Mouse (Mus musculus): Measurements from ENCODE around the gene Sox1.

Gene Sox1

DNA sequence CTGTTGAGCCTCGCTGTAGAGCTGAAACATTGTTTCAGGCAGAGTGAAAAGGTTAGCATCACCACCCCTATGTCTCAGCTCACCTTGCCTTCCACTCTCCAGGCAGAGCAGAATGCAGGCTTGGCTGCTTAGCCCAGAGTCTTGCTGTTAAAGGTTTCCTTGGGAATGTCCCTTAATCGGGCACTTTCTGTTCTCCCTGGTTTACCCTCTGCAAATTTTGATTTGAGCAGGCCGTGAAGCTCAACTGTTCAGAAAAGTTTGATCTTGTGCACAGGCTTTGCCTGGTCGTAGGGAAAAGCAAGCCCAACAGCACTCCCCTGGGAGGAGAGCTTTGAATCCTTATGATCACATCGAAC is 6.0 kb upstream of the Sox1 start:
- no peak for DNase-seq (ENCODE audit: low read depth, low spot score)

GRCm38 (mm10) chr8:12389801-12390639 is 5.1 kb upstream of the Sox1 start:
- no peak for DNase-seq (ENCODE audit: low read depth, low spot score)

DNA sequence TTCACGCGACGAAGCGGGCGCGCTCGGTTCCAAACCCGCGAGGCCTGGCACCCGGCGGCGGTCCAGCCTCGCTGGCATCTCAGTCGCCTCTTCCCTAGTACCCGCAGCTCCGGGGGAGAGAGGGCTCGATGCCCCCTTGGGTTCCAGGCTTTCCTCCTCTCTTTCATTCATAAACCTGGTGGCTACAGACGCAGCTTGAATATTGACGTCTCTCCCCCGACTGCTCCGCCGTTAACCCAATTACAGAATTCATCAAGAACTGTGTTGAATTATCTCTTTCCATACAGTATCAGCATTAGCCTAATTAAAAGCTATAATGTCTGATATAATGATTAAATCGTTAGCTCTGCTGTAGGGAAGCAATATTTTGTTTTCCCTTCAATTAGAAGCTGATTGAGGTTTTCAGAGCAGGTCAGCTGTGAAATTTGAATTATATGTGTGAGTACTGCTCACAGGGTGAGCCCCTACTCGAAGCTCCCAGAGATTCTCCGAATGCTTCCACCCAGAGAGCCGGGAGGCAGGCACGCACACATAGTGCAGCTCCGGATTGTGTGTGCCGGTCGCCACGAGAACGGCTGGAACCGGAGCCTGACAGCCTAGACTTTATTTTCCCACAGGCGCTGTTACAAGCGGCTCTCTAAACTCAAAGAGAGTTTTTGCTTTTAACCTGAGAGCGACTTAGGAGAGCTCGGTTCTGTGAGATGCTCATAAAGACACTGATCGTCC is 4.3 kb upstream of the Sox1 start:
- DNase-seq (ENCODE audit: low read depth, low spot score), result no peak

GRCm38 (mm10) chr8:12391366-12392250 is 3.5 kb upstream of the Sox1 start:
- DNase-seq (ENCODE audit: low read depth, low spot score), result no peak

GRCm38 (mm10) chr8:12392801-12393200 is 2.3 kb upstream of the Sox1 start:
- no peak for DNase-seq (ENCODE audit: low read depth, low spot score)

DNA sequence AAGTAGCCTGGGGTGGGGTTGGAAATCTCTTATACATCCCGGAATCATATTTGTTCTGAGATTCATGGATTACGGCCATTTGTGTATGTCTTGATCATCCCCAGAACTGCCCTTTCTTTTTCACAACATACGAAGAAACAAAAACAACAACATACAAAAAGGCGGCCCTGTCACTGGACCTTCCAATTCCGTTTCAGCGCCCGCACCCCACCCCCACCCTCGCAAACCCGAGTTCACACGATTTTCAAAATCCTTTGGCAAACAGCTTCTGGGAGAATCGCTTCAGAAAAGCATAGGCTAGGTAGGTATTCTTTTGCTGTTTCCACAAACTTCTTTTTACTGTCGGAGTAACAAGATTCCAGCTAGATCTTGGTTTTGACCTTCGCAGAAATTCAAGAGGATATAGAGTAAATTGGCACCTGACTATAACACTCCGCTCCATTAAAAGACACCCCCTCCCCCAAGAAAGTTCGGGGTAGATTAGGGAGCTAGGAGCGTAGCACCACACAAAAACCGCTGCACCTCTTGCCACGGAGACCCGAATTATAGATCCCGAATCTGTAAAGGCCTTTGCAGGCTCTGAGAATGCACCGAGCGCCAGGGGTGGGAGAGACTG is 602 bp upstream of the Sox1 start:
- DNase-seq (ENCODE audit: low read depth, low spot score), result no peak

DNA sequence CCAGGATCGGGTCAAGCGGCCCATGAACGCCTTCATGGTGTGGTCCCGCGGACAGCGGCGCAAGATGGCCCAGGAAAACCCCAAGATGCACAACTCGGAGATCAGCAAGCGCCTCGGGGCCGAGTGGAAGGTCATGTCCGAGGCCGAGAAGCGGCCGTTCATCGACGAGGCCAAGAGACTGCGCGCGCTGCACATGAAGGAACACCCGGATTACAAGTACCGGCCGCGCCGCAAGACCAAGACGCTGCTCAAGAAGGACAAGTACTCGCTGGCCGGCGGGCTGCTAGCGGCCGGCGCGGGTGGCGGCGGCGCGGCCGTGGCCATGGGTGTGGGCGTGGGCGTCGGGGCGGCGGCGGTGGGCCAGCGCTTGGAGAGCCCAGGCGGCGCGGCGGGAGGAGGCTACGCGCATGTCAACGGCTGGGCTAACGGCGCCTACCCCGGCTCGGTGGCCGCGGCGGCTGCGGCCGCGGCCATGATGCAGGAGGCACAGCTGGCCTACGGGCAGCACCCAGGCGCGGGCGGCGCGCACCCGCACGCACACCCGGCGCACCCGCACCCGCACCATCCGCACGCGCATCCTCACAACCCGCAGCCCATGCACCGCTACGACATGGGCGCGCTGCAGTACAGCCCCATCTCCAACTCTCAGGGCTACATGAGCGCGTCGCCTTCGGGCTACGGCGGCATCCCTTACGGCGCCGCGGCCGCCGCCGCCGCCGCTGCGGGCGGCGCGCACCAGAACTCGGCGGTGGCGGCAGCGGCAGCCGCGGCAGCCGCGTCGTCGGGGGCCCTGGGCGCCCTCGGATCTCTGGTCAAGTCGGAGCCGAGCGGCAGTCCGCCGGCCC is 1.6 kb downstream of the Sox1 start:
- DNase-seq (ENCODE audit: low read depth, low spot score), result no peak

GRCm38 (mm10) chr8:12397346-12397925 is 2.3 kb downstream of the Sox1 start:
- no peak for DNase-seq (ENCODE audit: low read depth, low spot score)

DNA sequence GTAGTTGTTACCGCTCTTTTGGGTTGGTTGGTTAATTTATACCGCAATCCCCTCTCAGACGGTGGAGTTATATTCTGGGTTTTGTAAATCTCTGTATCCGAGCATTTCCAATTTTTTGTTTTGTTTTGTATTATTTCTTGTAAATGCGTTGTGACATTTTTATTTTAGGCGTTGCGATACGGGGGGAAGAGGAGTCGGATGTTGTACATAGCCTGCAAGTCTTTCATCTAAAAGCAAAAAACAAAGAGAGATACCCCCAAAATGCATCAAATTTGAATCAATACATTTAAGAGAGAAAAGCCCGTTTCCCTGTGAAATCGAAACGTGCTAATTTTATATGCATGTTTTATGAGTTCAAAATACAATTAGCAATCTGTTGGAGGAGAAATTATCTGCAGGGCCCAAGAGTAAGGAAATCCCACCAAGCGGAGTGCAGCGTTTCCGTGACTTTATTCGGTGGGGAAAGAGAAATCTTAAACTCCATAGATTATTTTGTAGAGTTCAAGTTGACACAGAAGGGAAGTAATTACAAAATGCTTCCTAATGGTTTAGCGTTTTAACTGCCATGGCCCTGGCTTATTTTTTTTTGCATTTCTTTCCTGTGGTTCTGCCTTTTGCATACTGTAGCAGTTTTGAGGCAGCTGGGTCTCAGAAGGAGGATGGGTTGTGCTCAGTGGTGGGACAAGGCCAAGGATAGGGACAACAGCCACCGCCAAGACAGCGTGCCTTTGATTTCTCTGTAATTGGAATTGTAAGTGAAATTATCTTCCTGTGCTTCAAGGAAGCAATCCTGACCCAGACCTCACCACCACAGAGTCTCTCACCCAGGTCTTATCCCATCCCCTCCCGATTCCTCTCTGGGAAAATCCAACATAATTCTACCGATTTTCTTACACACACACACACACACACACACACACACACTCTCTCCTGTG is 3.2 kb downstream of the Sox1 start:
- DNase-seq (ENCODE audit: low read depth, low spot score), result no peak

DNA sequence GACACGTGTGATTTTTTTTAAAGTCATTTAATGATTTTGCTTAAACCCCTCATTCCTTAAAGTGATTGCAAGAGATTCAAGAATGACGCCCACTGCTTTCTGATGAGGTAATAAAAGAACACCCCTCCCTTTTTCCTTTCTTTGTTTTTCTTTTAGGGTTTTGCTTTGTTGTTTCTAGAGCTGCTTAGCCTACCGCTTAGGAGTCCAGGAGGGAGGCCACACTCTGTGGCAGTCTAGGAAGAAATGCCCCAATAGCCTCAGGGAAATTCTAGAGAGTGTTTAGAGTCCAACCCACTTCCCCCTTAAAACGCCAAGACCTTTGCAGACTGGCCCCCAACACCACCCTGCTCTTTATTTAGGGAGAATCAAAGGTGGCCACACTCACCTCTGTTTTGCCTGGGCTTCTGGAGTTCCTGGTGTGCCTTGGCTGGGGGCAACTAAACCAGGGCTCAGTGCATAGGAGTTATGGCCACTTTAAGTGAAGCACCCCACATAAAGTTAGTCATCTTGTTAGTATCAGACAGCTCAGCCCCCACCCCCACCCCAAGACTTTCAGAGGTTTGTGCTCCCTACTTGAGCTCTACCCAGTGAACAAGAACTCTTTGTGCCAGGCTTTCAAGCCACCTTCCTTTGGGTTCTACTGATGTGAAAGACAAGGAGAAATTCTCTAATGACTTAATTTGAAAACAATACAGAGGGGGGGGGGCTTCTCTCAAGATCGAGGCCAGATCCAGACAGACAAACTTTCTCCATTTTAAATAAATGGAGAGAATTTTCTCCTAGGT is 4.5 kb downstream of the Sox1 start:
- DNase-seq (ENCODE audit: low read depth, low spot score), result no peak

- DNase-seq (ENCODE audit: low read depth, low spot score), result no peak
These were observed 5.7 kb downstream of the Sox1 start for GRCm38 (mm10) chr8:12400611-12401390.

GRCm38 (mm10) chr8:12401391-12402270 is 6.5 kb downstream of the Sox1 start:
- no peak for DNase-seq (ENCODE audit: low read depth, low spot score)

DNA sequence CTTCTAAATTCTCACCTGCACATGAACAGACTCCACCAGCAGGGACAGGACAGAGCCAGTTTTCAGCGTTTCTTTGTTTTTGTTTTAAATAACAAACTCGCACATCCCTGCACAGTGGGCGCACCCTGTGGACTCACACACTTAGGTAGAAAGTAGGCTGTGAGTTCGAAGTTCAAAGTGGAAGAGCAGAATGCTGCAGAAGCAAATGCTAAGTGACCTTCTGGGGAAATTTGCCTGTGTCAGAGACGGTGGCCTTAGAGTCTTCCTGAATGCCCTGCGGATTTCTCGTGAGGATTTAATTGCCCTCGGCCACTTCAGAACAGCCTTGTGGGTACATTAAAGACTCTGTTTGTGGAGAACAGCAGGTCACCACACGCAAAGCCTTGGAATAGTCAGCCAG is 7.6 kb downstream of the Sox1 start:
- DNase-seq (ENCODE audit: low read depth, low spot score), result no peak

GRCm38 (mm10) chr8:12408020-12408419 is 12.9 kb downstream of the Sox1 start:
- DNase-seq (ENCODE audit: low read depth, low spot score), result no peak

GRCm38 (mm10) chr8:12409976-12410375 is 14.9 kb downstream of the Sox1 start:
- DNase-seq (ENCODE audit: low read depth, low spot score), result no peak

- DNase-seq (ENCODE audit: low read depth, low spot score), result no peak
These were observed 22.0 kb downstream of the Sox1 start for GRCm38 (mm10) chr8:12417056-12417455.

DNA sequence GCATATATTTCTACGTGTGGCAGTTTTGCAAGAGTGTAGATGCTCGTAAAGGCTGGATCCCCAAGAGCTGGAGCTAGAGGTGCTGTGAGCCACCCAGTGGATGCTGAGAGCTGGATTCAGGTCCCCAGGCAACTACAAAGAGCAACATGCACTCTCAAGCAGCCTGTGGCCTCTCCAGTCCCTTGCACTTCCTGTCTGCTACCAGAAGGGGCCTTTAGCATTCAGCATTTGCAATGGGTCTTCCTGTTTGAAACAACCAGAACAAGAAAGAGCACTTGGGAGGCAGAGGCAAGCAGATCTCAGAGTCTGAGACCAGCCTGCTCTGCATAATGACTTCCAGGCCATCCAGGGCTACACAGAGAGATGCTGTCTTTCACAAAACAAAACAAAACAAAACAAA is 25.4 kb downstream of the Sox1 start:
- no peak for DNase-seq (ENCODE audit: low read depth, low spot score)
